ENCODE assay signal across 18 mouse cellular contexts in the genomic region with DNA sequence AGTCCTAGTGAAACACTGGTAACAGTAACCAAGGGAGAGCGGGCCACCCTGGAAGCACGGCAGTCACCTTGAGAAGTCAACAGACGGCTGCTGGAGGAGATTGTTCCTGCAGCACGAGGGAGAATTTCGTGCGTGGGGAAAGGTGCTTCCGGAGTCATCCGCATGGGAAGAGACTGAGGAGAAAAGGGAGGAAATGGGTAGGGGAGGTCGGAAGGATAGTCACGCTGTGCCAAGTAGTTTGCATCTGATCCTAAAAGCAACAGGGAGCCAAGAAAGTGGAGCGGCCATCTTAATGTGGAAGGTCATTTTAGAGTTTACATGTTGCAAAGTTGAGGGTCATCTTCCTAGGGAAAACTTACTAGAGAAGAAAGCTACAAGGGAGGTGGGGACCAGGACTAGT.
"Had no signal": no experiment of that assay in that cellular context is flagged by ENCODE, and none has a peak within 500 bp of the region (broad histone marks: within the 10 kb centered on the region; RNA-seq: fewer than 3 reads in every experiment).

No protein-coding gene starts in this region.

- H3K4me1 ChIP-seq: lung, embryonic 15.5 days; neural tube, embryonic 12.5 days had no signal

- H3K9me3 ChIP-seq: lung, embryonic 15.5 days; megakaryocyte, embryonic 14.5 days; midbrain, embryonic 13.5 days; midbrain, embryonic 15.5 days; neural tube, embryonic 12.5 days had no signal

- H3K9ac ChIP-seq: liver, postnatal 0 days; lung, embryonic 15.5 days; midbrain, embryonic 13.5 days; midbrain, embryonic 15.5 days; neural tube, embryonic 12.5 days had no signal

- H3K27me3 ChIP-seq: lung, embryonic 15.5 days; megakaryocyte, embryonic 14.5 days; midbrain, embryonic 13.5 days; midbrain, embryonic 15.5 days; neural tube, embryonic 12.5 days had no signal

- H3K27ac ChIP-seq: lung, embryonic 15.5 days; macrophage; midbrain, embryonic 13.5 days; midbrain, embryonic 15.5 days; neural tube, embryonic 12.5 days had no signal

- DNase-seq: liver, postnatal 0 days; lung, adult 2 months; lung, postnatal 14 days; lung, postnatal 36 days; retina, postnatal 1 day; right cerebral cortex, adult 18-20 months; right cerebral cortex, postnatal 25 days; right cerebral cortex, postnatal 4 days; spleen, adult 18-20 months; thymus, adult 18-20 months; thymus, postnatal 25 days; thymus, postnatal 4 days had no signal

- H3K4me3 ChIP-seq: lung, embryonic 15.5 days; megakaryocyte, embryonic 14.5 days; midbrain, embryonic 13.5 days; midbrain, embryonic 15.5 days; neural tube, embryonic 12.5 days had no signal

- H3K36me3 ChIP-seq: lung, embryonic 15.5 days; midbrain, embryonic 13.5 days; midbrain, embryonic 15.5 days; neural tube, embryonic 12.5 days had no signal
